Mouse (Mus musculus) liver, embryonic 11.5 days (tissue): ENCODE measurements around the gene Pttg1ip. TPM values are rescaled to one million over a fixed set of nuclear protein-coding genes. Genes with fewer than 3 reads are reported as not detected.

Experiments used
- ATAC-seq: fragments of 200-750 bp; cut with Nextera tagmentation; replicated peaks from 2 replicates; pipeline ENCODE4 v1.8.0; 2017; ENCODE audit warnings: moderate number of reproducible peaks, mild to moderate bottlenecking, moderate TSS enrichment, moderate library complexity; ENCODE audit not compliant: low FRiP score
- DNase-seq: peaks from one replicate; pipeline ENCODE4 v3.0.0-alpha.2; 2017; ENCODE audit warnings: low spot score
- H3K27ac ChIP-seq: fragments of 300-500 bp; sonication (generic); 2 replicates; pipeline ENCODE4 v1.5.1; 2014; ENCODE audit warnings: mild to moderate bottlenecking, low read depth, low read length, control low read depth
- H3K27me3 ChIP-seq: fragments of 300-500 bp; sonication (generic); replicated peaks from 2 replicates; pipeline ENCODE4 v1.6.1; 2014; ENCODE audit warnings: low read length, mixed read lengths; ENCODE audit not compliant: control insufficient read depth, insufficient read depth
- H3K36me3 ChIP-seq: fragments of 300-500 bp; sonication (generic); 2 replicates; pipeline ENCODE4 v1.6.1; 2014; ENCODE audit warnings: mild to moderate bottlenecking, low read length, moderate library complexity, mixed read lengths; ENCODE audit not compliant: control insufficient read depth, insufficient read depth
- H3K4me1 ChIP-seq: fragments of 300-500 bp; sonication (generic); replicated peaks from 2 replicates; pipeline ENCODE4 v1.6.1; 2014; ENCODE audit warnings: low read length, mixed read lengths; ENCODE audit not compliant: control insufficient read depth, insufficient read depth
- H3K4me2 ChIP-seq: fragments of 300-500 bp; sonication (generic); 2 replicates; pipeline ENCODE4 v1.6.1; 2014; ENCODE audit warnings: mild to moderate bottlenecking, control low read depth, moderate library complexity
- H3K4me3 ChIP-seq: fragments of 300-500 bp; sonication (generic); 2 replicates; pipeline ENCODE4 v1.5.1; 2014; ENCODE audit warnings: low read depth, low read length, control low read depth
- H3K9ac ChIP-seq: fragments of 300-500 bp; sonication (generic); 2 replicates; pipeline ENCODE4 v1.6.1; 2014; ENCODE audit warnings: low read depth, low read length, control low read depth
- H3K9me3 ChIP-seq: fragments of 300-500 bp; sonication (generic); 2 replicates; pipeline ENCODE4 v1.6.1; 2016; ENCODE audit warnings: low read length, inconsistent platforms, mixed read lengths; ENCODE audit not compliant: control insufficient read depth
- WGBS: fragments of 180-500 bp; shearing (Covaris S2); extraction: QIAGEN DNeasy Blood & Tissue Kit; methylation state at CpG from one replicate; pipeline ENCODE4 v1.1.7; 2014; 5-methylcytosine and 5-hydroxymethylcytosine counted together
- polyA plus RNA-seq: library from polyadenylated mRNA; unstranded; fragments of >200 nt; fragmentation: Nextera tagmentation; extraction: Ambion mirVana; gene quantifications from 2 replicates; pipeline ENCODE4 v1.2.1, GENCODE M21; 2014

Gene Pttg1ip
- polyA plus RNA-seq, 1 experiment from 2014 or later = 94.0 TPM

DNA sequence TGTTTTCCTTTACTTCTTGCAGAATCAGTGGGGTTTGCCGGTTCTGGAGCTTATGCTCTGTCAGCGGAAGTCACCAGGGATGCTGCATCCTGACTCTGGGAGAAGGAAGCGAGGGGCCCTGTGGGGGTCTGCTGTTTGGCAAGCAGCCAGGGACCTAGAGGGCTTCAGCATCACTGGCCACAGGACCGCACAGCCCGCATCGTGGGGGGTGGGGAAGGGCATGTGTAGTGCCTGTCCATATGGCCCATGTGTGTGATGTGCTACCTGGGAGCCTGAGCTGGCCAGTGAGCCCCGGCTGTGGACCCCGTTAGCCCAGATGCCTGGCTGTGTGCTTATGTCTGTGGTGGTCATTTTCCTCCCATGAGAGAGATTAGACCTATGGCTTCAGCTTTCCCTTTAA lies 8.2 kb downstream of the Pttg1ip start:
- ATAC-seq (no peak), DNase-seq (no peak)
- H3K4me1 ChIP-seq = peaks cover 42% of the 10 kb centered on the region
- 79% methylated on average over 8 of the region's 8 CpGs for WGBS
- H3K36me3 ChIP-seq = peaks cover 40% of the 10 kb centered on the region
- H3K27me3 ChIP-seq = no peaks in the 10 kb centered on the region
- no peak overlapping the region for H3K4me3 ChIP-seq
- H3K27ac ChIP-seq = peak overlapping the region; percentile 53; the same call in 1 of the 2 replicates
- H3K9ac ChIP-seq = no peak overlapping the region
- no peaks in the 10 kb centered on the region for H3K9me3 ChIP-seq
- peak overlapping the region; percentile 8 for H3K4me2 ChIP-seq

DNA sequence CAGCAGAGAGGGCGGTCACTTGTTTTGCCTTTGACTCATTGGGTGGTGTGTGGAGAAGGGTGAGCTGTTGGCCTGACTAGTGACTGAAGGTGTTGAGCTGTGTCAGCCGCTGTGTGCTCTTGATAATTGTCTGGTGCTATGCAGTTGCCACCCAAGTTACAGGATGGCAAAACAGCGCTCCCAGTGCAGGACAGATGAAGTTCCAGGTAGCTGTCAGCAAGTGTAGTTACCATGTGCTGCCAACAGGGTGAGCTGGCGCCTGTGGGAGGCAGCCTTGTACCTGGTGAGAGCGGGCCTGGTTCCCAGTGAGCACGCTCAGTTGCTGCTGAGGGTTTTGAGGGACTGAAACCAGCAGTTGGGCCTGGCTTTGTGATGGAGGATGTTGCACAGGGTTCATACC lies 9.3 kb downstream of the Pttg1ip start:
- 40% methylated on average over 6 of the region's 6 CpGs for WGBS
- Histone ChIP-seq H3K4me2 (no peak overlapping the region), H3K4me3 (no peak overlapping the region), H3K9ac (no peak overlapping the region), H3K4me1 (peaks cover 40% of the 10 kb centered on the region), H3K27me3 (no peaks in the 10 kb centered on the region), H3K27ac (peak overlapping the region; percentile 67), H3K36me3 (peaks cover 46% of the 10 kb centered on the region), H3K9me3 (no peaks in the 10 kb centered on the region)
- ATAC-seq (peak; percentile 87), DNase-seq (no peak)

DNA sequence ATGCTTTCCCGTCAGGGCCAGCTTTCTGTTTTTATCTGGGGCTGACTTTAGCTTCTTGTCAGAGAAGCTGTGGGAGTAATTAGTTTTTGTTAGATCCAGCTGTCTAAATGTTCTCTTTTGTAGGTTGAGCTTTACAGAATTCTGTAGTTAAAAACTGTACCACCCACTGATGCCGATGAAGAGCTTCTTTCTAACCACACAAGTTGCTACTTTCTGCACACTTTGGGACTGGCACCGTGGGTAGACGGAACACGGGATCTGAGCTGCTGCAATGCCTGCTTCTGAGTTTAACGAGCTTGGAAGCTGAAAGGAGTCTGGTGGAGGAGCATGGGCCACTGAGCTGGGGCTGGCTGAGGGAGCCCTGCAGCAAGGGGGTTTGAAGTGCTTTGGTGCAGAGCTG lies 10.0 kb downstream of the Pttg1ip start:
- no peaks in the 10 kb centered on the region for H3K27me3 ChIP-seq
- H3K4me1 ChIP-seq = peaks cover 37% of the 10 kb centered on the region
- WGBS = 86% methylated on average over 6 of the region's 6 CpGs
- no peak overlapping the region for H3K9ac ChIP-seq
- H3K9me3 ChIP-seq = no peaks in the 10 kb centered on the region
- no peak for ATAC-seq
- peaks cover 46% of the 10 kb centered on the region for H3K36me3 ChIP-seq
- no peak overlapping the region for H3K4me2 ChIP-seq
- no peak for DNase-seq
- H3K27ac ChIP-seq = no peak overlapping the region
- no peak overlapping the region for H3K4me3 ChIP-seq

DNA sequence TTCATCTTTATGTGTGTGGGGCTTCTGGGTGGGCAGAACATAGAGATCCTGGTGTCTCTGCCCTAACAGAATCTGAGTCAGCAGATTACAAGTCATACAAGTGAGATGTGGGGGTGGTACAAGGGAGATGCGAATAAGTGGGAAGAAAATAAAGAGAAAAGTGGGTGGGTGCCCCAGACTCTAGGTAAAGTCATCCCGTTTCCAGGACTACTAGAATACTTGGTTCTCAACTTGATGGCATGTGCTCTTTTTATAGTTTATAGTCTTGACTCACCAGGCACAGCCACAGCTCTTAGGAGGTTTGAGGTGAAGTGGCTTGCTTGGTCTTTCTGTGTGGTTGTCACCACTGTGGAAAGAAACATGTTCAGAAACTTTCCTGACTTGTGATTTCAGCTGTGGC lies 14.5 kb downstream of the Pttg1ip start:
- WGBS = 84% methylated on average over 2 of the region's 2 CpGs

DNA sequence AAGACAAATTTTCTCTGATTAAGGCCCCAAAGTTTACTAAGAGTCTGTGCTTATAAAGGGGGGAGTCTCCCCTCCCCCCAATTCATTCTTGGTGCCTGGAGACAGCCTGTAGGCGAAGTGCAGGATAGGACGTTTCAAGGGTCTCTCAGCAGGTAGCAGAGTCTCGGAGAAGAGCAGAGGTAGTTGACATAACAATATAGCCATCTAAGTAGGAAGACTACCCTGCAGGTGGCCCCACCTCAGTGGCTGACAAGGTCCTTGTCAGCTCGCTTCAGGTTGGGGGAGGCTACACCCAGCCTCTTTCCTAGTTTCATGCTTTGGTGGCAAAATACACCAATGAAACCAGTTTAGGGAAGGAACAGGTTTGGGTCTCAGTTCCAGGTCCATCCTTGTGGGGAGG lies 21.5 kb downstream of the Pttg1ip start:
- WGBS = 64% methylated on average over 4 of the region's 4 CpGs
- no peak for DNase-seq
- peaks cover 10% of the 10 kb centered on the region for H3K4me1 ChIP-seq
- no peak overlapping the region for H3K4me3 ChIP-seq
- H3K36me3 ChIP-seq = peaks cover 6% of the 10 kb centered on the region
- H3K27me3 ChIP-seq = no peaks in the 10 kb centered on the region
- no peak overlapping the region for H3K27ac ChIP-seq
- no peak for ATAC-seq
- no peak overlapping the region for H3K4me2 ChIP-seq
- H3K9me3 ChIP-seq = no peaks in the 10 kb centered on the region
- no peak overlapping the region for H3K9ac ChIP-seq

More for the DNA sequence above, 14.5 kb downstream of the Pttg1ip start:
- Histone ChIP-seq H3K4me2 (no peak overlapping the region), H3K4me1 (0 out of 2 replicates have a peak, but pooled peaks cover under 1% of the 10 kb centered on the region), H3K27me3 (no peaks in the 10 kb centered on the region), H3K4me3 (no peak overlapping the region), H3K9me3 (no peaks in the 10 kb centered on the region), H3K36me3 (peaks cover 45% of the 10 kb centered on the region), H3K9ac (no peak overlapping the region), H3K27ac (no peak overlapping the region)
- ATAC-seq = no peak
- no peak for DNase-seq

DNA sequence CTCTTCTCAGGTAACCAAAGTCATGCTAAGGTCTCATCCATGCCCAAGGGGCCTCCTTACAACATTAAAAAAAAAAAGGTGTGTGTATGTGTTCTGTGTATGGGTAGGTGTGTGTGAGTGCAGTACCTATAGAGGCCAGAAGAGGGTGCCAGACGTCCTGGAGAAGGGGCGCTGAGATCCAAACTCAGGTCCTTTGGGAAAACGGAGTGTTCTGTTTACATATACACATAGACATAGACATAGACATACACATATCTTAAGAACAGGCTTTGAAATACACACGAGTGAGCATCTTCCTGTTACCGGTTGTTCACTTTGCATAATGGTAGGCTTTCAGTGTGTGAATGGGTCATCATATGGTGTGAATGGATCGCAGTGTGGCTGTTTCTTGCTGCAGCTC lies 22.6 kb downstream of the Pttg1ip start:
- H3K4me3 ChIP-seq = no peak overlapping the region
- H3K9me3 ChIP-seq = no peaks in the 10 kb centered on the region
- no peak for ATAC-seq
- no peaks in the 10 kb centered on the region for H3K27me3 ChIP-seq
- WGBS = 89% methylated on average over 6 of the region's 6 CpGs
- no peak overlapping the region for H3K4me2 ChIP-seq
- H3K4me1 ChIP-seq = peaks cover 10% of the 10 kb centered on the region
- DNase-seq = no peak
- peaks cover 6% of the 10 kb centered on the region; the same call in 1 of the 2 replicates for H3K36me3 ChIP-seq
- no peak overlapping the region for H3K27ac ChIP-seq
- H3K9ac ChIP-seq = no peak overlapping the region

DNA sequence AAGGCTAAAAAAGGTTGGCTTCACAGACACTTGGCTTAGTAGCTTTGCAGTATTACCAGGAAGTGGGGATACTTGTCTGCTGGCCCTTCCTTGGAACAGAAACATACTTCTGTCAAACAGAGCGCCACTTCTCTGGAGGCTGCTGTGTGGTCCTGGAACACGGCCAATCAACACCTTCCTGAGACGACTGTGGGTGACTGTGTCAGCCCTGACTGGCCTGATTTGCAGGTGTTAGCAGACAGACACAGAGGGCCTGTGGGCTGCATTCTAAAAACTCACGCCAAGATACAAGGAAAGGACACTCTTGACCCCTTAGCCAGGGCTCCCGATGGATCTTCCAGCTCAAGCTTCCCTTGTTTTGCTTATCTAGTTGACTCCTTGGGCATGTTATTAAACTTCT lies 23.4 kb downstream of the Pttg1ip start:
- H3K36me3 ChIP-seq = peaks cover 10% of the 10 kb centered on the region; the same call in 1 of the 2 replicates
- DNase-seq = no peak
- no peak overlapping the region for H3K4me2 ChIP-seq
- H3K9ac ChIP-seq = no peak overlapping the region
- ATAC-seq = no peak
- H3K27ac ChIP-seq = 0 out of 2 replicates have a peak overlapping the region, but pooled peaks have one; percentile 10
- WGBS = 85% methylated on average over 5 of the region's 5 CpGs
- H3K4me3 ChIP-seq = no peak overlapping the region
- H3K9me3 ChIP-seq = no peaks in the 10 kb centered on the region
- peaks cover 10% of the 10 kb centered on the region for H3K4me1 ChIP-seq
- no peaks in the 10 kb centered on the region for H3K27me3 ChIP-seq

DNA sequence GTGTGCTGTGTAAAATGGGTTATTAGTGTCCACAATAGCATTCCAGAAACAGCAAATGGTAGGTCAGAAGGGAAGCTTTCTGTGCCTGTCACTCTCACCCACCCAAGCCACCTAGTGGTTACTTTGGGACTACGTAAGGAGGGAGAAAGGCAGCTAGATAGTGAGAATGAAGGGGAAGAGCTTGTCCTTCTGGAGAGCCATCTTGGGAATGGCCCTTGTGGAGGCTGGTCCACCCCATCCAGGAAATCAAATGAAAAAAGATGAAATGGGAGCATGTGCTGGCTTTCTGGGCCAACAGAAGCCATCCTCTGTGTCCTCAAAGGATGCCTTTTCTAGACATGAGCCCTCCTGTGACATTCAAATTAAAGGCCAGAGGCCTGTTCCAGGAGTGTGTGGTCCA lies 23.8 kb downstream of the Pttg1ip start:
- Histone ChIP-seq H3K27ac (peak overlapping the region; percentile 98), H3K4me2 (peak overlapping the region; percentile 97), H3K27me3 (no peaks in the 10 kb centered on the region), H3K9ac (peak overlapping the region; percentile 94), H3K9me3 (no peaks in the 10 kb centered on the region), H3K4me1 (peaks cover 10% of the 10 kb centered on the region), H3K4me3 (peak overlapping the region; percentile 85), H3K36me3 (peaks cover 12% of the 10 kb centered on the region; the same call in 1 of the 2 replicates)
- WGBS = 48% methylated on average over 1 of the region's 1 CpGs
- DNase-seq (no peak), ATAC-seq (peak; percentile 30; the same call in 1 of the 2 replicates)
